Mouse (Mus musculus): Measurements from ENCODE around the gene Fam216a. TPM values are rescaled to one million over a fixed set of nuclear protein-coding genes. Genes with fewer than 3 reads are reported as not detected.

The Fam216a gene
- total and polyA plus RNA-seq, 3 experiments, result 38.2 to 50.2 (median 41.4) TPM

- dilution Hi-C loops (cut with MboI; ENCODE audit: extremely low pct_ligation_motif_present, extremely low pct_unique_long_range_greater_than_20kb, low sequenced_read_pairs) (no loop called here), in situ Hi-C loops (cut with MboI; ENCODE audit: low pct_ligation_motif_present, low pct_unique_long_range_greater_than_20kb, low sequenced_read_pairs) (no loop called here)
- H3K36me3 ChIP-seq (replicated peaks in 1 of 2; ENCODE audit: control insufficient read depth in 1 of 2, insufficient read depth in 1 of 2, low read length in 1 of 2), result peaks cover 70 to 92% of the 10 kb centered on the region in 2 experiments
- TF ChIP-seq NRF1 (IDR thresholded peaks at IDR 0.05; ENCODE audit: low read depth, low read length), result no peak
- TF ChIP-seq SIN3A (IDR thresholded peaks at IDR 0.05; ENCODE audit: low read length), result no peak
- TF ChIP-seq USF2 (conservative IDR thresholded peaks at IDR 0.05; ENCODE audit: low read depth, low read length), result no peak
- no peak for TF ChIP-seq POLR2AphosphoS2 (IDR thresholded peaks at IDR 0.05; ENCODE audit: low read depth, low read length)
- TF ChIP-seq CHD2 (IDR thresholded peaks at IDR 0.05; ENCODE audit: low read length), result no peak
- TF ChIP-seq PAX5 (IDR thresholded peaks at IDR 0.05; ENCODE audit: low read length), result no peak
- no peak for TF ChIP-seq JUN (IDR thresholded peaks at IDR 0.05; ENCODE audit: insufficient read depth, low read depth, low read length)
- TF ChIP-seq MAX (IDR thresholded peaks at IDR 0.05; ENCODE audit: low read length), result no peak
- TF ChIP-seq EP300 (IDR thresholded peaks at IDR 0.05; ENCODE audit: low read length), result no peak
- no peak for TF ChIP-seq KAT2A (IDR thresholded peaks at IDR 0.05; ENCODE audit: insufficient replicate concordance, low read length)
- TF ChIP-seq MEF2A (IDR thresholded peaks at IDR 0.05; ENCODE audit: borderline replicate concordance, low read depth, low read length), result no peak
- TF ChIP-seq ETS1 (conservative IDR thresholded peaks at IDR 0.05; ENCODE audit: low read depth, low read length), result no peak
- no peak for TF ChIP-seq RAD21 (IDR thresholded peaks at IDR 0.05; ENCODE audit: low read depth, low read length)
- no peak for TF ChIP-seq SMC3 (IDR thresholded peaks at IDR 0.05; ENCODE audit: low read depth, low read length)
- TF ChIP-seq TBP (conservative IDR thresholded peaks at IDR 0.05; ENCODE audit: low read depth, low read length), result no peak
- H3K27me3 ChIP-seq (replicated peaks), result no peaks in the 10 kb centered on the region
- H3K27ac ChIP-seq (ENCODE audit: insufficient read depth, low read depth), result no peak overlapping the region
- no peak overlapping the region for H3K4me2 ChIP-seq (ENCODE audit: insufficient read depth, low read depth, poor library complexity, severe bottlenecking)
- H3K9me3 ChIP-seq (replicated peaks; ENCODE audit: low read length), result no peaks in the 10 kb centered on the region
- DNase-seq (ENCODE audit: extremely low read depth), result no peak
- H3K9ac ChIP-seq (ENCODE audit: insufficient read depth, low read depth), result no peak overlapping the region
- H3K4me1 ChIP-seq (ENCODE audit: control insufficient read depth in 1 of 2, insufficient read depth in 2 of 2), result peaks cover 0 to 32% of the 10 kb centered on the region in 2 experiments; a peak in 2 of 4 replicates
- H3K79me2 ChIP-seq (replicated peaks; ENCODE audit: control insufficient read depth, extremely low read depth, insufficient read depth, poor library complexity, severe bottlenecking), result peaks cover 22% of the 10 kb centered on the region; the same call in 1 of the 2 replicates
- H3K4me3 ChIP-seq (replicated peaks in 1 of 3; ENCODE audit: low read depth in 2 of 3, low read length in 2 of 3, poor library complexity in 1 of 3), result no peak overlapping the region
These were observed 27.7 kb upstream of the Fam216a start for GRCm38 (mm10) chr5:122399871-122400270.

GRCm38 (mm10) chr5:122397495-122397894 lies 25.3 kb upstream of the Fam216a start:
- in situ Hi-C loops (cut with MboI; ENCODE audit: low pct_ligation_motif_present, low pct_unique_long_range_greater_than_20kb, low sequenced_read_pairs) (no loop called here), dilution Hi-C loops (cut with MboI; ENCODE audit: extremely low pct_ligation_motif_present, extremely low pct_unique_long_range_greater_than_20kb, low sequenced_read_pairs) (no loop called here)
- H3K4me3 ChIP-seq (replicated peaks in 1 of 3; ENCODE audit: low read depth in 2 of 3, low read length in 2 of 3, poor library complexity in 1 of 3), result no peak overlapping the region
- H3K27ac ChIP-seq (ENCODE audit: insufficient read depth, low read depth), result no peak overlapping the region
- peaks cover 2 to 48% of the 10 kb centered on the region in 2 experiments; a peak in 3 of 4 replicates for H3K4me1 ChIP-seq (ENCODE audit: control insufficient read depth in 1 of 2, insufficient read depth in 2 of 2)
- H3K9ac ChIP-seq (ENCODE audit: insufficient read depth, low read depth), result no peak overlapping the region
- H3K36me3 ChIP-seq (replicated peaks in 1 of 2; ENCODE audit: control insufficient read depth in 1 of 2, insufficient read depth in 1 of 2, low read length in 1 of 2), result peaks cover 52 to 75% of the 10 kb centered on the region in 2 experiments
- TF ChIP-seq GABPA (IDR thresholded peaks at IDR 0.05; ENCODE audit: insufficient replicate concordance, low read depth, low read length), result no peak
- TF ChIP-seq MAX (IDR thresholded peaks at IDR 0.05; ENCODE audit: low read length), result no peak
- TF ChIP-seq POLR2A (IDR thresholded peaks at IDR 0.05; ENCODE audit: low read depth, low read length), result no peak
- no peak for TF ChIP-seq ZNF384 (IDR thresholded peaks at IDR 0.05; ENCODE audit: low read depth, low read length)
- no peak for TF ChIP-seq JUND (conservative IDR thresholded peaks at IDR 0.05; ENCODE audit: low read depth, low read length)
- TF ChIP-seq E2F4 (IDR thresholded peaks at IDR 0.05; ENCODE audit: insufficient replicate concordance, low read depth, low read length), result no peak
- no peak for TF ChIP-seq ZKSCAN1 (IDR thresholded peaks at IDR 0.05; ENCODE audit: borderline replicate concordance, low read depth, low read length)
- no peak for TF ChIP-seq SMC3 (IDR thresholded peaks at IDR 0.05; ENCODE audit: low read depth, low read length)
- TF ChIP-seq NELFE (IDR thresholded peaks at IDR 0.05; ENCODE audit: low read depth, low read length), result no peak
- no peak for TF ChIP-seq RAD21 (IDR thresholded peaks at IDR 0.05; ENCODE audit: low read depth, low read length)
- no peak for TF ChIP-seq MXI1 (IDR thresholded peaks at IDR 0.05; ENCODE audit: low read depth, low read length)
- TF ChIP-seq CHD1 (IDR thresholded peaks at IDR 0.05; ENCODE audit: low read depth, low read length), result no peak
- TF ChIP-seq ELF1 (IDR thresholded peaks at IDR 0.05; ENCODE audit: low read depth, low read length), result no peak
- TF ChIP-seq UBTF (IDR thresholded peaks at IDR 0.05; ENCODE audit: low read depth, low read length), result no peak
- no peak for TF ChIP-seq MAFK (IDR thresholded peaks at IDR 0.05; ENCODE audit: insufficient replicate concordance, low read length)
- TF ChIP-seq KAT2A (IDR thresholded peaks at IDR 0.05; ENCODE audit: insufficient replicate concordance, low read length), result no peak
- TF ChIP-seq IRF4 (IDR thresholded peaks at IDR 0.05; ENCODE audit: low read depth, low read length), result no peak
- TF ChIP-seq JUN (IDR thresholded peaks at IDR 0.05; ENCODE audit: insufficient read depth, low read depth, low read length), result no peak
- TF ChIP-seq ZC3H11A (IDR thresholded peaks at IDR 0.05; ENCODE audit: low read depth, low read length), result no peak
- no peak for TF ChIP-seq POLR2AphosphoS2 (IDR thresholded peaks at IDR 0.05; ENCODE audit: low read depth, low read length)
- H3K27me3 ChIP-seq (replicated peaks), result no peaks in the 10 kb centered on the region
- no peak overlapping the region for H3K4me2 ChIP-seq (ENCODE audit: insufficient read depth, low read depth, poor library complexity, severe bottlenecking)
- H3K79me2 ChIP-seq (replicated peaks; ENCODE audit: control insufficient read depth, extremely low read depth, insufficient read depth, poor library complexity, severe bottlenecking), result peaks cover 45% of the 10 kb centered on the region
- H3K9me3 ChIP-seq (replicated peaks; ENCODE audit: low read length), result no peaks in the 10 kb centered on the region
- no peak for DNase-seq (ENCODE audit: extremely low read depth)

All from CH12.LX (cell line).